Mouse (Mus musculus) spleen, adult 2 months (tissue): ENCODE results near the gene Sbno1. TPM values are rescaled to one million over a fixed set of nuclear protein-coding genes. Genes with fewer than 3 reads are reported as not detected.
A peak's percentile ranks its signal among the peaks of the same experiment; 100 is the strongest.

Experiments
- DNase-seq, 2 experiments: peaks; one replicate each; pipeline versions ENCODE4 v3.0.0 to v3.0.0-alpha.2; 2012 to 2021; ENCODE audit warnings: low spot score in 2 of 2, low read depth in 1 of 2
- H3K27ac ChIP-seq: fragments of 200-500 bp; 2 replicates; pipeline ENCODE4 v1.5.1; 2012; ENCODE audit warnings: low read length, inconsistent platforms; ENCODE audit not compliant: insufficient read depth
- H3K27me3 ChIP-seq: fragments of 200-500 bp; 2 replicates; pipeline ENCODE4 v1.6.1; 2012; ENCODE audit warnings: mild to moderate bottlenecking, moderate library complexity, low read length, inconsistent platforms; ENCODE audit not compliant: control insufficient read depth, insufficient read depth
- H3K36me3 ChIP-seq: fragments of 200-500 bp; 2 replicates; pipeline ENCODE4 v1.6.1; 2012; ENCODE audit warnings: mild to moderate bottlenecking, low read length, inconsistent platforms; ENCODE audit not compliant: control insufficient read depth, insufficient read depth
- H3K4me1 ChIP-seq: fragments of 200-500 bp; 2 replicates; pipeline ENCODE4 v1.6.1; 2011; ENCODE audit warnings: inconsistent platforms; ENCODE audit not compliant: control insufficient read depth, insufficient read depth, insufficient read length
- H3K4me3 ChIP-seq: fragments of 200-500 bp; 2 replicates; pipeline ENCODE4 v1.5.1; 2011; ENCODE audit warnings: mild to moderate bottlenecking, inconsistent platforms; ENCODE audit not compliant: insufficient read depth, insufficient read length; ENCODE audit errors: extremely low read depth
- CTCF ChIP-seq: fragments of 200-500 bp; IDR thresholded peaks from 2 replicates; pipeline ENCODE4 v1.5.1; 2011; ENCODE audit warnings: mild to moderate bottlenecking, inconsistent platforms; ENCODE audit not compliant: insufficient read depth, insufficient read length, insufficient replicate concordance; ENCODE audit errors: extremely low read depth
- POLR2A ChIP-seq: fragments of 200-500 bp; IDR thresholded peaks from 2 replicates; pipeline ENCODE4 v1.6.1; 2011; ENCODE audit warnings: low read depth, low read length, inconsistent platforms
- WGBS: fragments of 180-500 bp; shearing (Covaris S2); methylation state at CpG from one replicate; pipeline ENCODE4 v1.1.7; 2018; 5-methylcytosine and 5-hydroxymethylcytosine counted together
- polyA plus RNA-seq: library from polyadenylated mRNA; depleted of rRNA; stranded (reverse); fragments of >200 nt; gene quantifications from 2 replicates; pipeline ENCODE4 v1.2.3, GENCODE M21; 2012

Gene Sbno1
- polyA plus RNA-seq, 1 experiment: 12.2 TPM

- H3K4me1 ChIP-seq: no peaks in the 10 kb centered on the region
- DNase-seq: no peak
- H3K27ac ChIP-seq: no peak overlapping the region
- peaks cover 28% of the 10 kb centered on the region for H3K36me3 ChIP-seq
- WGBS: 76% methylated on average over 5 of the region's 5 CpGs
- no peak overlapping the region for H3K4me3 ChIP-seq
- TF ChIP-seq CTCF: no peak
- no peak for TF ChIP-seq POLR2A
- H3K27me3 ChIP-seq: no peaks in the 10 kb centered on the region
Observed at GRCm38 (mm10) chr5:124412163-124412562, 13.6 kb downstream of the Sbno1 start.

- H3K4me3 ChIP-seq: no peak overlapping the region
- WGBS: 87% methylated on average over 3 of the region's 3 CpGs
- H3K27ac ChIP-seq: no peak overlapping the region
- DNase-seq: no peak
- H3K36me3 ChIP-seq: peaks cover 36% of the 10 kb centered on the region
- no peak for TF ChIP-seq POLR2A
- no peak for TF ChIP-seq CTCF
- no peaks in the 10 kb centered on the region for H3K27me3 ChIP-seq
- no peaks in the 10 kb centered on the region for H3K4me1 ChIP-seq
Observed at GRCm38 (mm10) chr5:124410808-124411207, 15.0 kb downstream of the Sbno1 start.

- Histone ChIP-seq H3K27me3 (no peaks in the 10 kb centered on the region), H3K4me1 (no peaks in the 10 kb centered on the region), H3K36me3 (peaks cover 35% of the 10 kb centered on the region), H3K4me3 (no peak overlapping the region), H3K27ac (no peak overlapping the region)
- TF ChIP-seq CTCF (no peak), POLR2A (no peak)
- WGBS: 62% methylated on average over 7 of the region's 7 CpGs
- no peak for DNase-seq
Observed at GRCm38 (mm10) chr5:124393726-124394125, 32.1 kb downstream of the Sbno1 start.

GRCm38 (mm10) chr5:124392412-124392811 is 33.4 kb downstream of the Sbno1 start:
- no peak overlapping the region for H3K4me3 ChIP-seq
- WGBS: 87% methylated on average over 4 of the region's 4 CpGs
- TF ChIP-seq POLR2A (no peak), CTCF (no peak)
- peaks cover 36% of the 10 kb centered on the region for H3K36me3 ChIP-seq
- H3K4me1 ChIP-seq: no peaks in the 10 kb centered on the region
- H3K27me3 ChIP-seq: no peaks in the 10 kb centered on the region
- DNase-seq: no peak
- H3K27ac ChIP-seq: no peak overlapping the region

- no peaks in the 10 kb centered on the region for H3K4me1 ChIP-seq
- H3K27ac ChIP-seq: no peak overlapping the region
- TF ChIP-seq POLR2A: no peak
- TF ChIP-seq CTCF: no peak; the same call in 1 of the 2 replicates
- 59% methylated on average over 5 of the region's 5 CpGs for WGBS
- H3K36me3 ChIP-seq: peaks cover 37% of the 10 kb centered on the region
- peak in 1 of 2 experiments; percentile 12 for DNase-seq
- H3K4me3 ChIP-seq: no peak overlapping the region
- no peaks in the 10 kb centered on the region for H3K27me3 ChIP-seq
Observed at GRCm38 (mm10) chr5:124387932-124388331, 37.9 kb downstream of the Sbno1 start.

GRCm38 (mm10) chr5:124380121-124380520 is 45.7 kb downstream of the Sbno1 start:
- no peak for DNase-seq
- WGBS: 83% methylated on average over 1 of the region's 1 CpGs
- Histone ChIP-seq H3K4me1 (no peaks in the 10 kb centered on the region), H3K36me3 (peaks cover 37% of the 10 kb centered on the region), H3K4me3 (no peak overlapping the region), H3K27me3 (no peaks in the 10 kb centered on the region), H3K27ac (no peak overlapping the region)
- TF ChIP-seq POLR2A: no peak
- no peak for TF ChIP-seq CTCF

- no peak overlapping the region for H3K4me3 ChIP-seq
- WGBS: 84% methylated on average over 4 of the region's 4 CpGs
- TF ChIP-seq POLR2A (no peak), CTCF (no peak)
- no peaks in the 10 kb centered on the region for H3K4me1 ChIP-seq
- peaks cover 41% of the 10 kb centered on the region for H3K36me3 ChIP-seq
- no peak for DNase-seq
- H3K27ac ChIP-seq: no peak overlapping the region
- no peaks in the 10 kb centered on the region for H3K27me3 ChIP-seq
Observed at GRCm38 (mm10) chr5:124377149-124377548, 48.7 kb downstream of the Sbno1 start.
